Mouse (Mus musculus) layer of hippocampus, adult 6 months (tissue): ENCODE measurements around the gene Kcnj5. TPM values are rescaled to one million over a fixed set of nuclear protein-coding genes. Genes with fewer than 3 reads are reported as not detected.

ENCODE experiments used
- long read RNA-seq, 2 experiments: library from polyadenylated mRNA; unstranded; transcript quantifications; one replicate each; pipeline ENCODE4 v2.0.0; 2019 to 2020
- polyA plus RNA-seq: library from polyadenylated mRNA; unstranded; fragments of <200 nt; fragmentation: Nextera tagmentation; gene quantifications from 2 replicates; pipeline ENCODE4 v1.2.3, GENCODE M21; 2021

Gene Kcnj5
- 0.05 and 0.09 TPM in 2 replicates for polyA plus RNA-seq
- long read RNA-seq, experiment 1 = 0 reads
- long read RNA-seq, experiment 2, partial matches to known transcripts = 0 of 1 reads
- long read RNA-seq, experiment 2, other reads (novel, unspliced or antisense) = 1 of 1 reads

GRCm38 (mm10) chr9:32344051-32344450 lies at the start of gene Kcnj5:
Gene Kcnj5, minus strand, starts transcription at chr9:32344350.

GRCm38 (mm10) chr9:32372202-32372601 lies 28.1 kb upstream of the Kcnj5 start, which contains the start of gene Kcnj1:
Gene Kcnj1, plus strand, starts transcription at chr9:32372493.

Other genes starting within 250 kb of the Kcnj5 start
- 57.4 and 65.7 TPM in 2 replicates for gene Arhgap32, start 228.2 kb downstream of the Kcnj5 start, polyA plus RNA-seq
- not detected in 2 replicates for gene Kcnj1, start 28.1 kb upstream of the Kcnj5 start, polyA plus RNA-seq
- gene Fli1, start 198.5 kb upstream of the Kcnj5 start, polyA plus RNA-seq = 2.1 and 2.3 TPM in 2 replicates